Comparison of ENCODE assay signal across 11 mouse cellular contexts in genomic region chr19:17168186-17168585, GRCm38 (mm10).
"Had no signal": no experiment of that assay in that cellular context is flagged by ENCODE, and none has a peak within 500 bp of the region (broad histone marks: within the 10 kb centered on the region; RNA-seq: fewer than 3 reads in every experiment).

No protein-coding gene starts in this region.

- DNase-seq: retina, postnatal 1 day; right cerebral cortex, adult 18-20 months; right cerebral cortex, postnatal 14 days; right cerebral cortex, postnatal 25 days; right cerebral cortex, postnatal 4 days; spleen, adult 18-20 months; thymus, adult 18-20 months; thymus, adult 2 months; thymus, postnatal 14 days; thymus, postnatal 25 days; thymus, postnatal 4 days had no signal
